Mouse (Mus musculus) right cerebral cortex, postnatal 14 days (tissue): ENCODE measurements around the gene Gm13539.

Source experiments
- DNase-seq: peaks from one replicate; pipeline ENCODE4 v3.0.0; 2022

The Gm13539 gene

DNA sequence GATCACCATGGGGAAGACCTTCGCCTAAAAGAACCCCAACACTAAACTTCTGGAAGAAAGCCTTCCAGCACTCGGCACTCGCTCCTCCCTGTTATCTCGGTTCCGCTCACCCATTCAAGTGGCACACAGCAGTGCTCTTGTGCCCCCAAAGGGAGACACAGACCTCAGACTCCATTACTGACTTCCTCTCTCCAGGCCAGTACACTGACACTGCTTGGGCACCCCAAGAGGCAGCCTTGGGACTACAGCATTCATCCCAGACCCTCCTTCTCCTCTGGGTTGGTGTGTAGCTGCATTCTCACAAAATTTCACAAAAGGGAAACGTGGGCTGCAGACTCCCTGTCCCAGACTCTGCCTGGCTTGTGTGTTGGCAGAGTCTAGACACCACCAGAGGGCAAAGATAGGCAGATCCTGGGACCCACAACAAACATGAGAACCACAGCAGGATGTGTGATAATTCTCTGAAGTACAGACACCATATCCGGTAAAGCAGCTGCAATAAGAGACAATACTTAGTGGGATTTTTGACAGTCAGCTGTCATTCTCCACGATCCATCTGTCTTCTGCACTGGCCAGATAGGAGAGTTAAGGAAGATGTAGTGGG is 46.4 kb downstream of the Gm13539 start:
- no peak for DNase-seq

DNA sequence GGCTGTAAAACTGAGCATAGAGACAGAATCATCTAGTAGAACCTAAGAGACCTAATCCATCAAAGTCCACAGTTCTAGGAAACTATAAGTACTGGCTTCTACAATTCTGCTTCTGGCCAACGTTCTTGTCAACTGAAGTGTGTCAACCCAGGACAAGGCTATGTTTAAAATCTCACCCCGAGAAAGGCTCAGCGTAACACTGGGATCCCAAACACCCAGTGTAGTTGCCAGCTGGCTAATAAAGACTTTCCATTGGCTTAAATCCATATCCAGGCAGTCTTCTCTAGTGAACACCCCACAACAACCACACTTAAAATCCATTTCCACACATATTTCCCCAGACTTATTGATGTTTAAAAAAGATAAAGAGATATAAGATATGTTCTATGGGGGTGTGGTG is 48.7 kb downstream of the Gm13539 start:
- DNase-seq: no peak

GRCm38 (mm10) chr2:25836291-25836690 is 54.2 kb downstream of the Gm13539 start:
- DNase-seq: peak; percentile 76
